Mouse (Mus musculus) thymus, postnatal 0 days (tissue): ENCODE results near the gene Ubl7. TPM values are rescaled to one million over a fixed set of nuclear protein-coding genes. Genes with fewer than 3 reads are reported as not detected.
A peak's percentile ranks its signal among the peaks of the same experiment; 100 is the strongest.

ENCODE experiments used
- DNase-seq: peaks from one replicate; pipeline ENCODE4 v3.0.0-alpha.2; 2015; ENCODE audit warnings: low spot score
- polyA plus RNA-seq: library from polyadenylated mRNA; unstranded; fragments of >200 nt; fragmentation: Nextera tagmentation; extraction: Ambion mirVana; gene quantifications from 2 replicates; pipeline ENCODE4 v1.2.1, GENCODE M21; 2015

Gene Ubl7
- polyA plus RNA-seq, 1 experiment from 2014 or later: 133 TPM

GRCm38 (mm10) chr9:57965281-57966185, 54.8 kb downstream of the Ubl7 start:
- DNase-seq: no peak

GRCm38 (mm10) chr9:57967237-57967960, 56.6 kb downstream of the Ubl7 start:
- DNase-seq: no peak

GRCm38 (mm10) chr9:57968166-57968771, 57.5 kb downstream of the Ubl7 start:
- peak; percentile 52 for DNase-seq

GRCm38 (mm10) chr9:57968783-57969542, 58.2 kb downstream of the Ubl7 start:
- DNase-seq: peak; percentile 32

- DNase-seq: peak; percentile 77
Measured at GRCm38 (mm10) chr9:57969736-57970495, 59.1 kb downstream of the Ubl7 start.

- peak; percentile 62 for DNase-seq
Measured at GRCm38 (mm10) chr9:57971413-57971812, 60.6 kb downstream of the Ubl7 start.

GRCm38 (mm10) chr9:57972141-57972591, 61.4 kb downstream of the Ubl7 start:
- peak; percentile 91 for DNase-seq

- DNase-seq: no peak
Measured at GRCm38 (mm10) chr9:57972776-57973439, 62.1 kb downstream of the Ubl7 start.

DNA sequence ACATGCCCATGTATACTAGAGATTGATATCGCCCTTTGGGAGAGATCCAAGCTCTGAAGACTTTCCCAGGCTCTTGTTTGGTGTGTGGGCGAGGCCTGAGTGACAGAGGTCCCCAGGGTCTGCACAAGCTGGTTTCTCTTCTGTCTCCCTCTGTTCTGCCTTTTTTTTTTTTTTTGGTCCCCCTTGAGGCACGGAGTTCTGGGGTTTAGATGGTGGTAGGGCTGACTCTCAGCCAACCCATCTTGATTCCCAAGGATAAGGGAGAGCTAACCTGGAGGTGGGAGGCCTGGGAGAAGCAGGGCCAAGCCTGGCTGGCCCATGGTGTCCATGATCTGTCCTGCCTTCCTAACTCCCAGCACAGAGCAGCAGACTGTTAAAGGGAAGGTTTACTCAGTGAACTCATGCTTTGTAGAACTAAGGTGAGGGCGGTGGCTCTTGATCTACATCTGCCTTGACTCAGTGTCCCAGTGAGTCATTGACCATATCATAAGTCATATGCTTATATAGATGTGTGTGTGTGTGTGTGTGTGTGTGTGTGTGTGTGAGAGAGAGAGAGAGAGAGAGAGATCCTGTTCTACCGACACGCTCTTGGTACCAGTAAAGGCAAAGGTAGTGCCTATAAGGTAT, 62.8 kb downstream of the Ubl7 start:
- no peak for DNase-seq

DNA sequence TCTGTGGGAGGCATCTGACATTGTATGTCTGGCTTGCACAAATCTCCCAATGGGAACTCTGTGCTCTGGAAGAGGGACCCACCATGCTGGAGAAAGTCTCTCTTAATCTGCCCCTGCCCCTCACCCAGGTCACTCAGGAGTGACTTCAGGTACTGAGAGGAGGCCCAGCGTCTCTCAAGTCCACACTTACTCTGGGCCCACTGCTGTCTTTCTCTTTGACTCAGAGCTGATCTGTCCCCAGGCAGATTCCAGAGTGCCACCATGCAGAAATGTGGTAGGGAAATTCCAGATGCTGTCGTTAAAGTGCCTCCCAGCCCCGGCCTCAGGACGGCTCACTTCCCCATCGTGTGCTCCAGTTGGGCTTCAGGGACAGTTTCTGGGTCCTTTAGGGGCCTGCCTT, 63.4 kb downstream of the Ubl7 start:
- DNase-seq: no peak

DNA sequence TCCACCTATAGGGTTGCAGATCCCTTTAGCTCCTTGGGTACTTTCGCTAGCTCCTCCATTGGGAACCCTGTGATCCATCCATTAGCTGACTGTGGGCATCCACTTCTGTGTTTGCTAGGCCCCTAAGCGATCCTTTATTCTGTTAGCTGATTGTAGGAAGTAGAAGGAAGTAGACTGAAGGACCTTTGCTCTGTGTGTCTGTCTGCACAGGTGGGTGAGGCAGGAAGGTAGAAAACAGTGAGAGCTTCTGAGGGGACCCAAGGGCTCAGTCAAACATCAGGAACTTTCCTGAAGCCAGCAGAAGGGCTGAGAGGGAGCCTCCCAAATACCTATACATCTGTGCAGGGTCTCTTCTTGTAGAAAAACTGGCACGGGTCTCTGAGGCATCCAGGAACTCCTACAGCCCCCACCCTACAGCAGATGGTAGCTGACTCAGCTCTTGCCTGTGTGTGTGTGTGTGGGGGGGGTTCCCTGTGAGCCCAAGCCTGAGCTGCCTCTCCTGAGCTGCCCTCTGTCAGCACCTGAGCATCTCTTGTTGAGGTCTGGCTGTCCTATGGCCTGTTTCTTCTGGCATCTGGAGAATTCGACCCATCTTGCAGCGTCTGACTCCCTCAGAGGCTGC, 64.5 kb downstream of the Ubl7 start:
- peak; percentile 54 for DNase-seq

DNA sequence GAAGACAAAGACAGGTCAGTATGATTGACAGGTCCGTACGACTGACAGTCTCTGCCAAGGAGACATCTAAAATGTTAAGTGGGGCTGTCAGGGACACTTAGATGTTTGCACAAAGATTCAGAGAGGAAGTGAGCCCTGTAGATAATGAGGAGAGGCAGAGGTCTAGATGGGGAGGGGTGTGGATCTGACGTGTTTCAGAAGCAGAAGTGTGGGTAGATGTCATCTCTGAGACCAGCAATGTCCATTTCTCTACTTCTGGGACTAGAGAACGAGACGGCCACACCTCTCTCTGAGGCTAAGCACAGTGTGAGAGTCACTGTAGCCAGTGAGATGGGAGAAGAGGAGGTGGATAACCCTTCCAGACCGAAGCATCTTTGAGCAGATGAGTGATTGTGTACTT, 67.2 kb downstream of the Ubl7 start:
- DNase-seq: no peak

- DNase-seq: no peak
Measured at GRCm38 (mm10) chr9:57978858-57979257, 68.1 kb downstream of the Ubl7 start.

Other genes with a start within 250 kb of the Ubl7 start
- gene Cyp1a2, start 227.3 kb upstream of the Ubl7 start, polyA plus RNA-seq: 0.37 and 1.1 TPM in 2 replicates
- 0.05 and 0.08 TPM in 2 replicates for gene Cyp1a1, start 223.1 kb upstream of the Ubl7 start, polyA plus RNA-seq
- gene Edc3, start 202.4 kb upstream of the Ubl7 start, polyA plus RNA-seq: 38.2 and 39.4 TPM in 2 replicates
- gene Clk3, start 145.1 kb upstream of the Ubl7 start, polyA plus RNA-seq: 211 and 221 TPM in 2 replicates
- 26.2 and 27.3 TPM in 2 replicates for gene Arid3b, start 74.2 kb upstream of the Ubl7 start, polyA plus RNA-seq
- 3.4 and 4.0 TPM in 2 replicates for gene Sema7a, start 29.1 kb downstream of the Ubl7 start, polyA plus RNA-seq
- 2.2 and 2.7 TPM in 2 replicates for gene Cyp11a1, start 95.4 kb downstream of the Ubl7 start, polyA plus RNA-seq
- 0.94 and 1.1 TPM in 2 replicates for gene Stra6, start 152.8 kb downstream of the Ubl7 start, polyA plus RNA-seq
- 0.27 and 1.1 TPM in 2 replicates for gene Ccdc33, start 207.8 kb downstream of the Ubl7 start, polyA plus RNA-seq